In genomic region chr13:51747069-51747468, GRCm38 (mm10) we compare ENCODE assay signal across 21 mouse cellular contexts. TPM values are rescaled to one million over a fixed set of nuclear protein-coding genes. Genes with fewer than 3 reads are reported as not detected.
DNase-seq lines count a peak whose midpoint lies in the region; ATAC-seq and TF ChIP-seq lines count a peak whose summit lies in the region.
"Had no signal": no experiment of that assay in that cellular context is flagged by ENCODE, and none has a peak within 500 bp of the region (broad histone marks: within the 10 kb centered on the region; RNA-seq: fewer than 3 reads in every experiment).

No protein-coding gene starts in this region.

- H3K4me3 ChIP-seq in liver, embryonic 11.5 days (ENCODE audit: low read depth, low read length): no peak overlapping the region
- H3K4me3 ChIP-seq in G1E (ENCODE audit: low read depth, low read length): peak overlapping the region; percentile 11; the same call in 1 of the 2 replicates
- no peak overlapping the region for H3K4me3 ChIP-seq in liver, embryonic 12.5 days
- H3K4me3 ChIP-seq in stomach, postnatal 0 days (ENCODE audit: low read depth, low read length): no peak overlapping the region
- H3K4me3 ChIP-seq: forebrain, embryonic 15.5 days; heart, embryonic 13.5 days; hindbrain, embryonic 12.5 days; lung, embryonic 15.5 days; midbrain, embryonic 15.5 days; neural tube, embryonic 13.5 days had no signal

- H3K4me2 ChIP-seq in liver, embryonic 11.5 days: no peak overlapping the region
- H3K4me2 ChIP-seq in liver, embryonic 12.5 days: 0 out of 2 replicates have a peak overlapping the region, but pooled peaks have one; percentile 49
- H3K4me2 ChIP-seq in stomach, postnatal 0 days (replicated peaks; ENCODE audit: low read depth): no peak overlapping the region
- H3K4me2 ChIP-seq: forebrain, embryonic 15.5 days; heart, embryonic 13.5 days; hindbrain, embryonic 12.5 days; lung, embryonic 15.5 days; midbrain, embryonic 15.5 days; neural tube, embryonic 13.5 days had no signal

- H3K9ac ChIP-seq in liver, embryonic 11.5 days (ENCODE audit: low read depth, low read length): peak overlapping the region; percentile 15; the same call in 1 of the 2 replicates
- peak overlapping the region; percentile 37 for H3K9ac ChIP-seq in liver, embryonic 12.5 days
- no peak overlapping the region for H3K9ac ChIP-seq in stomach, postnatal 0 days (ENCODE audit: low read length)
- H3K9ac ChIP-seq: forebrain, embryonic 15.5 days; heart, embryonic 13.5 days; hindbrain, embryonic 12.5 days; lung, embryonic 15.5 days; midbrain, embryonic 15.5 days; neural tube, embryonic 13.5 days had no signal

- TF ChIP-seq EP300 in stomach, postnatal 0 days (optimal IDR thresholded peaks at IDR 0.05): no peak

- peaks cover 77% of the 10 kb centered on the region for H3K4me1 ChIP-seq in liver, embryonic 11.5 days (replicated peaks; ENCODE audit: control insufficient read depth, insufficient read depth, low read length)
- H3K4me1 ChIP-seq in G1E (ENCODE audit: insufficient read depth, low read depth, low read length): peaks cover 97% of the 10 kb centered on the region
- peaks cover 100% of the 10 kb centered on the region for H3K4me1 ChIP-seq in liver, embryonic 12.5 days
- peaks cover 4% of the 10 kb centered on the region; the same call in 1 of the 2 replicates for H3K4me1 ChIP-seq in stomach, postnatal 0 days (replicated peaks; ENCODE audit: control insufficient read depth, insufficient read depth)
- H3K4me1 ChIP-seq: forebrain, embryonic 15.5 days; midbrain, embryonic 15.5 days had no signal

- no peak for DNase-seq in liver, embryonic 11.5 days (ENCODE audit: low spot score)
- no peak for DNase-seq in liver
- DNase-seq in G1E (ENCODE audit: low spot score): no peak
- peak; percentile 54 for DNase-seq in splenic B cell, adult 2 months (ENCODE audit: low read depth, low spot score)
- DNase-seq in stomach, postnatal 0 days (ENCODE audit: low spot score): no peak
- DNase-seq in layer of hippocampus, postnatal 10 days (ENCODE audit: low spot score in 2 of 2): no peak
- DNase-seq: adrenal gland, postnatal 25 days; cerebellum, adult 9-11 months; gastrocnemius, postnatal 10 days; heart, adult 11 months; heart, postnatal 14 days; kidney, postnatal 25 days; lung, postnatal 36 days had no signal

- WGBS in liver, embryonic 11.5 days: 81% methylated on average over 7 of the region's 7 CpGs
- WGBS in liver, embryonic 12.5 days (ENCODE audit: insufficient replicate concordance): 78% methylated on average over 7 of the region's 7 CpGs
- WGBS in stomach, postnatal 0 days: 90% methylated on average over 7 of the region's 7 CpGs

- H3K27me3 ChIP-seq in liver, embryonic 11.5 days (replicated peaks; ENCODE audit: control insufficient read depth, insufficient read depth, low read length): no peaks in the 10 kb centered on the region
- H3K27me3 ChIP-seq in G1E (ENCODE audit: insufficient read depth, low read length): no peaks in the 10 kb centered on the region
- no peaks in the 10 kb centered on the region for H3K27me3 ChIP-seq in liver, embryonic 12.5 days (replicated peaks)
- H3K27me3 ChIP-seq in splenic B cell, adult 2 months (ENCODE audit: control insufficient read depth, insufficient read depth, low read length, poor library complexity, severe bottlenecking): no peaks in the 10 kb centered on the region
- no peaks in the 10 kb centered on the region for H3K27me3 ChIP-seq in stomach, postnatal 0 days (ENCODE audit: control insufficient read depth, insufficient read depth, low read length)
- H3K27me3 ChIP-seq: forebrain, embryonic 15.5 days; heart, embryonic 13.5 days; hindbrain, embryonic 12.5 days; lung, embryonic 15.5 days; midbrain, embryonic 15.5 days; neural tube, embryonic 13.5 days had no signal

- ATAC-seq in liver, embryonic 11.5 days (replicated peaks; ENCODE audit: low FRiP score): no peak
- ATAC-seq in G1E (ENCODE audit: extremely low read depth, insufficient number of reproducible peaks, low FRiP score, poor library complexity, severe bottlenecking): no peak
- no peak for ATAC-seq in liver, embryonic 12.5 days
- ATAC-seq in stomach, postnatal 0 days (ENCODE audit: low FRiP score, low TSS enrichment): no peak
- ATAC-seq: forebrain, embryonic 15.5 days; intestine, postnatal 0 days; midbrain, embryonic 15.5 days had no signal

- no peak overlapping the region; the same call in 1 of the 2 replicates for H3K27ac ChIP-seq in liver, embryonic 11.5 days (ENCODE audit: low read depth, low read length)
- peak overlapping the region; percentile 71 for H3K27ac ChIP-seq in liver, embryonic 12.5 days
- H3K27ac ChIP-seq in stomach, postnatal 0 days (replicated peaks): no peak overlapping the region
- H3K27ac ChIP-seq: forebrain, embryonic 15.5 days; heart, embryonic 13.5 days; hindbrain, embryonic 12.5 days; lung, embryonic 15.5 days; midbrain, embryonic 15.5 days; neural tube, embryonic 13.5 days had no signal

- no peaks in the 10 kb centered on the region for H3K36me3 ChIP-seq in liver, embryonic 11.5 days (ENCODE audit: control insufficient read depth, insufficient read depth, low read length)
- H3K36me3 ChIP-seq in G1E (replicated peaks): peaks cover 76% of the 10 kb centered on the region
- no peaks in the 10 kb centered on the region for H3K36me3 ChIP-seq in liver, embryonic 12.5 days
- H3K36me3 ChIP-seq in splenic B cell, adult 2 months (ENCODE audit: control insufficient read depth, insufficient read depth, low read length, poor library complexity, severe bottlenecking): no peaks in the 10 kb centered on the region
- no peaks in the 10 kb centered on the region for H3K36me3 ChIP-seq in stomach, postnatal 0 days (ENCODE audit: control insufficient read depth, insufficient read depth, low read length)
- H3K36me3 ChIP-seq: forebrain, embryonic 15.5 days; heart, embryonic 13.5 days; hindbrain, embryonic 12.5 days; lung, embryonic 15.5 days; midbrain, embryonic 15.5 days; neural tube, embryonic 13.5 days had no signal

- no peaks in the 10 kb centered on the region for H3K9me3 ChIP-seq in liver, embryonic 11.5 days (ENCODE audit: control insufficient read depth, low read length)
- H3K9me3 ChIP-seq in G1E (replicated peaks): no peaks in the 10 kb centered on the region
- H3K9me3 ChIP-seq in liver, embryonic 12.5 days (replicated peaks): no peaks in the 10 kb centered on the region
- H3K9me3 ChIP-seq in stomach, postnatal 0 days (ENCODE audit: control insufficient read depth, low read length): no peaks in the 10 kb centered on the region
- H3K9me3 ChIP-seq: forebrain, embryonic 15.5 days; heart, embryonic 13.5 days; hindbrain, embryonic 12.5 days; lung, embryonic 15.5 days; midbrain, embryonic 15.5 days; neural tube, embryonic 13.5 days had no signal

- TF ChIP-seq CTCF in G1E (IDR thresholded peaks at IDR 0.05; ENCODE audit: low read depth, low read length): no peak
- TF ChIP-seq CTCF in stomach, postnatal 0 days (IDR thresholded peaks at IDR 0.05; ENCODE audit: low read depth): no peak

RNA-seq across cellular contexts. Expression of gene Sema4d, which starts 46.5 kb away (rescaled TPM):
- polyA plus RNA-seq in liver, embryonic 11.5 days (2014; fragmentation: Nextera tagmentation; extraction: Ambion mirVana): 18.6 and 21.7 TPM in 2 replicates
- total RNA-seq in G1E (2014; fragmentation: Nextera tagmentation) (62.1 and 66.9 TPM in 2 replicates), G1E (2017) (15.6 and 17.3 TPM in 2 replicates)
- polyA plus RNA-seq in G1E (2012): 58.6 and 64.7 TPM in 2 replicates
- 10.8 TPM in 2 replicates for polyA plus RNA-seq in liver, embryonic 12.5 days (2016; fragmentation: Nextera tagmentation; extraction: Ambion mirVana)
- 6.7 and 8.0 TPM in 2 replicates for polyA plus RNA-seq in stomach, postnatal 0 days (2015; fragmentation: Nextera tagmentation; extraction: Ambion mirVana)
- 10 to 100 TPM; 85.2 to 96.2 TPM for total RNA-seq in layer of hippocampus, postnatal 10 days (2021)
